In the genomic region with DNA sequence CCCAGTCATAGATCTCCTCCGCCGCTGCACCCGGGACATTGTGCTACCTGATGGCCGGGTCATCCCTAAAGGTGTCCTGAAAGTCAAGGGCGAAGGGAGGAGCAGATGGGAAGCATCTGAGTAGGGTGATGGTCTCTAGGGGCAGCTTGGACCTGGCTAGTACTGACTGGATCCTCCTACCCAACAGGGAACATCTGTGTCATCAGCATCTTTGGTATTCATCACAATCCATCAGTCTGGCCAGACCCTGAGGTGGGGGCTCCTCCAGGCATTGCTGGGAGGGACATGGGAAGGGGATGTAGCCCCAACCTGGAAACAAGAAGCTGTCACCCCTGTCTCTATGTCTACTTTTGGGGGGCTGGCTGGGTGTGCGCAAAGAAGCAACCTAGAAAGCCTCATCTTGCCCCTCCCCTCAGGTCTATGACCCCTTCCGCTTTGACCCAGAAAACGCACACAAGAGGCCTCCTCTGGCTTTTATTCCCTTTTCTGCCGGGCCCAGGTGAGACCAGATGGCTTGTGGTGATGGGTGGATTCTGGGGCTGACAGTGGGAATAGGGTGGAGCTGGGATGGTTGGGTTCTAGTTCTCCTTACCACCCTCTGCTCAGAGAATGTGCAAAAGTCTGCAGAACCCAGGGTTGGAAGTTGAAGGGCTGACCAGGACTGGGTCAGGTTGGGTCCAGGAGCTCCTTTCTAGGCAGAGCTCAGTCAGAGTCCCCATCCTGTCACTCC, we compare ENCODE assay signal across 13 mouse cellular contexts. TPM values are rescaled to one million over a fixed set of nuclear protein-coding genes. Genes with fewer than 3 reads are reported as not detected.
A peak's percentile ranks its signal among the peaks of the same experiment; 100 is the strongest.
DNase-seq lines count a peak whose midpoint lies in the region; ATAC-seq and TF ChIP-seq lines count a peak whose summit lies in the region.
"Not testable (repeated sequence)": the region's sequence is repeated elsewhere in the genome, so short reads cannot be mapped to it uniquely, and the experiment has no call there.
"Had no signal": no experiment of that assay in that cellular context is flagged by ENCODE, and none has a peak within 500 bp of the region (broad histone marks: within the 10 kb centered on the region; RNA-seq: fewer than 3 reads in every experiment).

No protein-coding gene starts in this region.

- not testable (repeated sequence) for H3K36me3 ChIP-seq in forebrain, embryonic 11.5 days (ENCODE audit: control insufficient read depth, insufficient read depth, low read length); heart, embryonic 13.5 days; intestine, embryonic 14.5 days (ENCODE audit: control insufficient read depth, insufficient read depth, low read length); limb, embryonic 13.5 days; lung, postnatal 0 days (ENCODE audit: insufficient read depth, low read length); myocyte (ENCODE audit: control insufficient read depth, insufficient read depth); testis, adult 2 months (ENCODE audit: control insufficient read depth, insufficient read depth, low read length)

- not testable (repeated sequence) for H3K27me3 ChIP-seq in forebrain, embryonic 11.5 days (ENCODE audit: control insufficient read depth, insufficient read depth, low read length); heart, embryonic 13.5 days (replicated peaks); intestine, embryonic 14.5 days (replicated peaks; ENCODE audit: control insufficient read depth, insufficient read depth, low read length); limb, embryonic 13.5 days; lung, postnatal 0 days (replicated peaks; ENCODE audit: insufficient read depth, low read length); myocyte (ENCODE audit: control insufficient read depth, insufficient read depth, insufficient read length); testis, adult 2 months (ENCODE audit: control insufficient read depth, insufficient read depth, low read length)

- not testable (repeated sequence) for H3K4me1 ChIP-seq in brown adipose tissue, adult 24 weeks (ENCODE audit: control insufficient read depth, insufficient read depth, insufficient read length, low read length); forebrain, embryonic 11.5 days (replicated peaks; ENCODE audit: control insufficient read depth, insufficient read depth, low read length); heart, embryonic 13.5 days; intestine, embryonic 14.5 days (replicated peaks; ENCODE audit: control insufficient read depth, insufficient read depth, low read length); limb, embryonic 13.5 days; lung, postnatal 0 days (ENCODE audit: insufficient read depth, low read depth, low read length); testis, adult 2 months (ENCODE audit: control insufficient read depth, insufficient read depth, low read length)

- H3K9me3 ChIP-seq in forebrain, embryonic 11.5 days (ENCODE audit: control insufficient read depth, low read length); heart, embryonic 13.5 days; intestine, embryonic 14.5 days (ENCODE audit: control insufficient read depth, low read length); limb, embryonic 13.5 days; lung, postnatal 0 days (ENCODE audit: low read length): not testable (repeated sequence)

- WGBS in forebrain, embryonic 11.5 days = 86% methylated on average over 9 of the region's 9 CpGs
- WGBS in heart, embryonic 13.5 days = 80% methylated on average over 9 of the region's 9 CpGs
- 85% methylated on average over 9 of the region's 9 CpGs for WGBS in intestine, embryonic 14.5 days
- WGBS in limb, embryonic 13.5 days = 93% methylated on average over 9 of the region's 9 CpGs
- 83% methylated on average over 8 of the region's 9 CpGs for WGBS in lung, postnatal 0 days

- H3K4me3 ChIP-seq in brown adipose tissue, adult 24 weeks (ENCODE audit: insufficient read depth, low read depth, low read length) = peak overlapping the region; percentile 46; the same call in 1 of the 2 replicates
- H3K4me3 ChIP-seq in forebrain, embryonic 11.5 days (ENCODE audit: low read depth, low read length) = peak overlapping the region; percentile 33
- peak overlapping the region; percentile 46 for H3K4me3 ChIP-seq in heart, embryonic 13.5 days
- H3K4me3 ChIP-seq in intestine, embryonic 14.5 days (ENCODE audit: low read depth, low read length) = 0 out of 2 replicates have a peak overlapping the region, but pooled peaks have one; percentile 23
- peak overlapping the region; percentile 41 for H3K4me3 ChIP-seq in limb, embryonic 13.5 days
- not testable (repeated sequence) for H3K4me3 ChIP-seq in lung, postnatal 0 days (ENCODE audit: low read depth, low read length); myocyte
- peak overlapping the region; percentile 88 for H3K4me3 ChIP-seq in testis, adult 2 months (ENCODE audit: control insufficient read depth, low read depth, low read length)

- H3ac ChIP-seq in myocyte (ENCODE audit: control insufficient read depth, insufficient read length) = not testable (repeated sequence)

- DNase-seq in forebrain, embryonic 11.5 days (ENCODE audit: low spot score); intestine, embryonic 14.5 days (ENCODE audit: low spot score); lung, postnatal 0 days (ENCODE audit: low spot score): not testable (repeated sequence)

- not testable (repeated sequence) for TF ChIP-seq EP300 in lung, postnatal 0 days (IDR thresholded peaks at IDR 0.05)

- not testable (repeated sequence) for H3K27ac ChIP-seq in brown adipose tissue, adult 24 weeks (replicated peaks; ENCODE audit: low read depth, low read length); forebrain, embryonic 11.5 days (ENCODE audit: low read depth, low read length); heart, embryonic 13.5 days (replicated peaks); intestine, embryonic 14.5 days (ENCODE audit: low read depth); limb, embryonic 13.5 days; lung, postnatal 0 days (ENCODE audit: low read length); testis, adult 2 months (ENCODE audit: control insufficient read depth, insufficient read depth, low read depth, low read length)

- not testable (repeated sequence) for TF ChIP-seq POLR2A in myocyte (IDR thresholded peaks at IDR 0.05; ENCODE audit: insufficient read length, low read depth); testis, adult 2 months (IDR thresholded peaks at IDR 0.05; ENCODE audit: control insufficient read depth, low read depth, low read length)

- not testable (repeated sequence) for TF ChIP-seq CTCF in lung, postnatal 0 days (IDR thresholded peaks at IDR 0.05); testis, adult 2 months (IDR thresholded peaks at IDR 0.05; ENCODE audit: control insufficient read depth, insufficient read depth, insufficient replicate concordance, low read depth, low read length)

- H3K4me2 ChIP-seq in forebrain, embryonic 11.5 days (ENCODE audit: low read depth, low read length, severe bottlenecking) = peak overlapping the region; percentile 56
- peak overlapping the region; percentile 69 for H3K4me2 ChIP-seq in heart, embryonic 13.5 days
- H3K4me2 ChIP-seq in intestine, embryonic 14.5 days (ENCODE audit: low read length) = peak overlapping the region; percentile 50
- peak overlapping the region; percentile 68 for H3K4me2 ChIP-seq in limb, embryonic 13.5 days (replicated peaks)
- peak overlapping the region; percentile 48 for H3K4me2 ChIP-seq in lung, postnatal 0 days (replicated peaks; ENCODE audit: low read depth, low read length)
- peak overlapping the region; percentile 34 for H3K4me2 ChIP-seq in myocyte (ENCODE audit: low read depth)

- peak overlapping the region; percentile 54 for H3K9ac ChIP-seq in forebrain, embryonic 11.5 days (ENCODE audit: low read length)
- H3K9ac ChIP-seq in heart, embryonic 13.5 days = peak overlapping the region; percentile 75
- not testable (repeated sequence) for H3K9ac ChIP-seq in intestine, embryonic 14.5 days (ENCODE audit: low read length); lung, postnatal 0 days (replicated peaks; ENCODE audit: low read depth)
- peak overlapping the region; percentile 63 for H3K9ac ChIP-seq in limb, embryonic 13.5 days

- not testable (repeated sequence) for H3K79me2 ChIP-seq in myocyte (ENCODE audit: control insufficient read depth, insufficient read depth)

- ATAC-seq in forebrain, embryonic 11.5 days (replicated peaks; ENCODE audit: low FRiP score) = peak; percentile 15; the same call in 1 of the 2 replicates
- not testable (repeated sequence) for ATAC-seq in heart, embryonic 13.5 days (ENCODE audit: extremely low read depth, insufficient number of reproducible peaks, low FRiP score, low TSS enrichment); intestine, embryonic 14.5 days (replicated peaks; ENCODE audit: low FRiP score, low TSS enrichment, low read depth); limb, embryonic 13.5 days (ENCODE audit: low FRiP score, low read depth); lung, postnatal 0 days

RNA-seq across cellular contexts. Expression of gene Cyp4f37, which starts 13.3 kb away (rescaled TPM):
- polyA plus RNA-seq in brown adipose tissue, adult 24 weeks (2012; ENCODE audit: insufficient read depth, insufficient read length, missing spikeins) = not detected in 2 replicates
- not detected in 2 replicates for polyA plus RNA-seq in forebrain, embryonic 11.5 days (2014; fragmentation: Nextera tagmentation; extraction: Ambion mirVana)
- polyA plus RNA-seq in heart, embryonic 13.5 days (2015; fragmentation: Nextera tagmentation; extraction: Ambion mirVana) = not detected in 2 replicates
- polyA plus RNA-seq in intestine, embryonic 14.5 days (2014; fragmentation: Nextera tagmentation; extraction: Ambion mirVana) = 0.50 TPM in 1 of 2 replicates, not detected in the other
- polyA plus RNA-seq in limb, embryonic 13.5 days (2015; fragmentation: Nextera tagmentation; extraction: Ambion mirVana) = not detected in 2 replicates
- polyA plus RNA-seq in lung, postnatal 0 days (2015; fragmentation: Nextera tagmentation; extraction: Ambion mirVana) = not detected in 2 replicates
- polyA plus RNA-seq in myocyte (2012; fragmentation: generic; extraction: Trizol) = not detected
- 1.9 and 2.2 TPM in 2 replicates for polyA plus RNA-seq in testis, adult 2 months (2012; rRNA removed)
- polyA plus RNA-seq: adrenal gland, adult 2 months; C2C12; frontal cortex, adult 2 months; thymus, adult 2 months had no signal

RNA-seq across cellular contexts. Expression of gene Cyp4f40, which starts 24.3 kb away (rescaled TPM):
- polyA plus RNA-seq in brown adipose tissue, adult 24 weeks (2012; ENCODE audit: insufficient read depth, insufficient read length, missing spikeins) = not detected in 2 replicates
- polyA plus RNA-seq in forebrain, embryonic 11.5 days (2014; fragmentation: Nextera tagmentation; extraction: Ambion mirVana) = not detected in 2 replicates
- not detected in 2 replicates for polyA plus RNA-seq in heart, embryonic 13.5 days (2015; fragmentation: Nextera tagmentation; extraction: Ambion mirVana)
- 3.3 and 4.7 TPM in 2 replicates for polyA plus RNA-seq in intestine, embryonic 14.5 days (2014; fragmentation: Nextera tagmentation; extraction: Ambion mirVana)
- not detected in 2 replicates for polyA plus RNA-seq in limb, embryonic 13.5 days (2015; fragmentation: Nextera tagmentation; extraction: Ambion mirVana)
- polyA plus RNA-seq in lung, postnatal 0 days (2015; fragmentation: Nextera tagmentation; extraction: Ambion mirVana) = not detected in 2 replicates
- 1.9 TPM for polyA plus RNA-seq in myocyte (2012; fragmentation: generic; extraction: Trizol)
- polyA plus RNA-seq in testis, adult 2 months (2012; rRNA removed) = 0.72 and 1.0 TPM in 2 replicates
- polyA plus RNA-seq: adrenal gland, adult 2 months; Patski had no signal

RNA-seq across cellular contexts. Expression of gene Cyp4f15, which starts 51.0 kb away (rescaled TPM):
- not detected in 2 replicates for polyA plus RNA-seq in brown adipose tissue, adult 24 weeks (2012; ENCODE audit: insufficient read depth, insufficient read length, missing spikeins)
- polyA plus RNA-seq in forebrain, embryonic 11.5 days (2014; fragmentation: Nextera tagmentation; extraction: Ambion mirVana) = 1.1 and 1.8 TPM in 2 replicates
- polyA plus RNA-seq in heart, embryonic 13.5 days (2015; fragmentation: Nextera tagmentation; extraction: Ambion mirVana) = 0.20 and 0.41 TPM in 2 replicates
- 0.19 TPM in 1 of 2 replicates, not detected in the other for polyA plus RNA-seq in intestine, embryonic 14.5 days (2014; fragmentation: Nextera tagmentation; extraction: Ambion mirVana)
- polyA plus RNA-seq in limb, embryonic 13.5 days (2015; fragmentation: Nextera tagmentation; extraction: Ambion mirVana) = 0.13 and 0.36 TPM in 2 replicates
- 0.33 and 0.39 TPM in 2 replicates for polyA plus RNA-seq in lung, postnatal 0 days (2015; fragmentation: Nextera tagmentation; extraction: Ambion mirVana)
- not detected for polyA plus RNA-seq in myocyte (2012; fragmentation: generic; extraction: Trizol)
- polyA plus RNA-seq in testis, adult 2 months (2012; rRNA removed) = 1.2 and 1.6 TPM in 2 replicates
- polyA plus RNA-seq: C2C12, Patski had no signal
